Mouse (Mus musculus): Measurements from ENCODE around the gene Tcf7l2.

- TF ChIP-seq CTCF (IDR thresholded peaks at IDR 0.05; ENCODE audit: low read depth) = peak; percentile 53
- 0 out of 2 replicates have a peak, but pooled peaks have one; percentile 10 for TF ChIP-seq EP300 (IDR thresholded peaks at IDR 0.05; ENCODE audit: low read depth)
Observed at GRCm38 (mm10) chr19:55912813-55913212, 171.2 kb downstream of the Tcf7l2 start.

Measured in liver, embryonic 14.5 days (tissue).